Mouse (Mus musculus) neural tube, embryonic 14.5 days (tissue): ENCODE results near the gene Ret. TPM values are rescaled to one million over a fixed set of nuclear protein-coding genes. Genes with fewer than 3 reads are reported as not detected.

Experiments
- ATAC-seq: fragments of 200-750 bp; cut with Nextera tagmentation; 2 replicates; pipeline ENCODE4 v1.8.0; 2017; ENCODE audit warnings: low read depth, mild to moderate bottlenecking, moderate TSS enrichment, moderate library complexity
- H3K27ac ChIP-seq: fragments of 300-500 bp; sonication (generic); 2 replicates; pipeline ENCODE4 v1.5.1; 2014; ENCODE audit warnings: low read depth, mild to moderate bottlenecking, control low read depth, low read length, moderate library complexity, mixed read lengths
- H3K27me3 ChIP-seq: fragments of 300-500 bp; sonication (generic); 2 replicates; pipeline ENCODE4 v1.6.1; 2014; ENCODE audit warnings: low read length; ENCODE audit not compliant: control insufficient read depth, insufficient read depth
- H3K36me3 ChIP-seq: fragments of 300-500 bp; sonication (generic); 2 replicates; pipeline ENCODE4 v1.6.1; 2014; ENCODE audit warnings: low read length, mixed read lengths; ENCODE audit not compliant: control insufficient read depth, insufficient read depth
- H3K4me1 ChIP-seq: fragments of 300-500 bp; sonication (generic); 2 replicates; pipeline ENCODE4 v1.6.1; 2014; ENCODE audit warnings: low read length; ENCODE audit not compliant: control insufficient read depth, insufficient read depth
- H3K4me2 ChIP-seq: fragments of 300-500 bp; sonication (generic); 2 replicates; pipeline ENCODE4 v1.6.1; 2014; ENCODE audit warnings: mild to moderate bottlenecking, low read depth, low read length, control low read depth
- H3K4me3 ChIP-seq: fragments of 300-500 bp; sonication (generic); 2 replicates; pipeline ENCODE4 v1.5.1; 2014; ENCODE audit warnings: low read depth, low read length, control low read depth, mixed read lengths
- H3K9ac ChIP-seq: fragments of 300-500 bp; sonication (generic); replicated peaks from 2 replicates; pipeline ENCODE4 v1.6.1; 2014; ENCODE audit warnings: low read depth, mild to moderate bottlenecking, control low read depth, low read length, mixed read lengths
- H3K9me3 ChIP-seq: fragments of 300-500 bp; sonication (generic); 2 replicates; pipeline ENCODE4 v1.6.1; 2016; ENCODE audit warnings: low read length; ENCODE audit not compliant: control insufficient read depth
- WGBS: fragments of 180-500 bp; shearing (Covaris S2); extraction: QIAGEN DNeasy Blood & Tissue Kit; methylation state at CpG from one replicate; pipeline ENCODE4 v1.1.7; 2014; 5-methylcytosine and 5-hydroxymethylcytosine counted together
- polyA plus RNA-seq: library from polyadenylated mRNA; unstranded; fragments of >200 nt; fragmentation: Nextera tagmentation; extraction: Ambion mirVana; gene quantifications from 2 replicates; pipeline ENCODE4 v1.2.1, GENCODE M21; 2014

The Ret gene
- polyA plus RNA-seq, 1 experiment from 2014 or later, result 22.5 TPM

DNA sequence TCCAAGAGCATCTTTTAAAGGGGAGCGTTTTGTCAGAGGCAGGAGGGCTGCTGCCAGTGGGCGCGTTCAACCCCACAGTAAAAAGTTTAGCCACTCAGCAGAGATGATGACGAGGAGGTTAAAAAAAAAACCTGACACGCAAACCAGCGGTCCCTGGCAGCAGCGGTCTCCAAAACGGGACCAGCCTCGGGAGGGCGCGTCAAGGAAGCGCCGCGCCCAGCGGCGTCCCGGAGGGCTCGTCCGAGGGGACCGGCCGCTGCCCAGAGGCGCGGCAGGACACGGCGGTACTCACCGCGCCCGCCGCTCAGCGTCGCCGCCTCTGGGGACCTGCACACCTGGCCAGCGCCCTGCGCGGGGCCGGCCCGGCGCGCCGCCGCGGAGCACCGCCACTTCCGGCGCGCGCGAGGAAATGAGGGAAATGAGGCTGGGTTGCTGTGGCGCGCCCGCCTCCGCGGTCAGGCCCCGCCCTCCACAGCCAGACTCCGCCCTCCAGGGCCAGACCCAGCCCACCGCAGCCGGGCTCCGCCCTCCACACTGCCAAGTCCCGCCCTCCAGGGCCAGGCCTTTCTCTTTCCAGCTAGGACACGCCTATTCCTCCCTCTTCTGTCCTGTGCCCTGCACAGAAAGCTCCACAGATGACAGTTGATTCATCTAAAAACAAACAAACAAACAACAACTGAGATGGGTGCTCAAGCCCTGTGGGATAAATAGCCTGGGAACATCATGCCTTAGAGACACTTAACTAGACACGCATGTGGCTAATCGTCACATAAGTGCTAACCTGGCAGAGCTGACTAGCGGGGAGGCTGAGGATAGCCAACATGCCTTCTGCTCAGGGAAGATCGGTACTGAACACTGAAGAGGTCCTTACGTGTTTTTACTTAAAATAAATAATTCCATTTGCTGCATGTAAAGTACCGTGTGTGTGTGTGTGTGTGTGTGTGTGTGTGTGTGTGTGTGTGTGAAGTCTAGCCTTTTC lies 58.5 kb downstream of the Ret start, which contains the start of gene Csgalnact2:
TSS of gene Csgalnact2 (minus strand) at position 410 of the 979 bp plus-strand sequence.
- peak within 1 kb of the TSS; percentile 68; the same call in 1 of the 2 replicates for H3K27ac ChIP-seq
- H3K4me1 ChIP-seq, result no peaks in the 10 kb centered on the region
- H3K27me3 ChIP-seq, result no peaks in the 10 kb centered on the region
- H3K9ac ChIP-seq, result peak within 1 kb of the TSS; percentile 65
- no peaks in the 10 kb centered on the region for H3K36me3 ChIP-seq
- peak; percentile 99 for ATAC-seq
- H3K4me3 ChIP-seq, result peak within 1 kb of the TSS; percentile 69
- H3K9me3 ChIP-seq, result no peaks in the 10 kb centered on the region
- H3K4me2 ChIP-seq, result peak within 1 kb of the TSS; percentile 59
- 7% methylated on average over 56 of the region's 66 CpGs for WGBS

DNA sequence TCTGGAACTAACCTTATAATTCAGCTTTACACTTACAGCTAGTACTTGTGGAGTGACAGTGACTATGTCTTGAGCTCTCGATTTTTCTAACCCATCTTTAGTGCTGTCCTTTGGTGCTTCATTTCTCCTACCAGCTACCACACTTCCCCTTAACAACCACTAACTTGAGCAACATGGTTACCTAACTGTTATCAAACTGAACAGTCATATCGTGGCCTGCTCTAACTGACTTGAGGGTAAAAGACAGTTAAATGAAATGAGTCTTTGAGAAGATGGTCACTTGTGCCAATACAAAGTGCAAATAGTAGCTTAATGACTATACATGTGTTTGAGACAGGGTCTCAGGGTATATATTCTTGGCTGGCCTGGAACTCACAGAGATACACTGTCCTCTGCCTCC lies 60.4 kb downstream of the Ret start:
- Histone ChIP-seq H3K4me3 (no peak overlapping the region), H3K9me3 (no peaks in the 10 kb centered on the region), H3K4me2 (no peak overlapping the region), H3K27me3 (no peaks in the 10 kb centered on the region), H3K27ac (no peak overlapping the region), H3K36me3 (no peaks in the 10 kb centered on the region), H3K9ac (no peak overlapping the region), H3K4me1 (no peaks in the 10 kb centered on the region)
- no peak for ATAC-seq
- 88% methylated on average over 2 of the region's 2 CpGs for WGBS

DNA sequence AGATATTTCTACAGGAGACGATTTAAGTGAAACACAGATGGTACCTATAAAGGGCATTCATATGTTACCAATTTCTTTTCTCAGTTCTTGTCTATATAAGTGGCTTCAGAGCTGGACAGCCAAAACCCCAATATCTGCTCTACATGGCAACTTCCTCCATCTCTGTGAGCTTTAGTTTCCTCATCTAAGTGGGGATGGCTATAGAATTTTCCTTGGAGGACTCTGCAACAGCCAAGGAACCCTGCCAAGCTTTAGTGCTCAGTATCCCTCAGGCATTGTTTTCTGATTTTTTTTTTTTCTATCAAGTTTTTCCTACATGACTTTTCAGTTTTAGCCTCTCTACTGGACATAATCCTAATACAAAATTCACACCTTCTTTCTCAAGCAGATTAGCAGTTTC lies 63.1 kb downstream of the Ret start:
- Histone ChIP-seq H3K4me1 (no peaks in the 10 kb centered on the region), H3K36me3 (no peaks in the 10 kb centered on the region), H3K9me3 (no peaks in the 10 kb centered on the region), H3K4me3 (no peak overlapping the region), H3K9ac (no peak overlapping the region), H3K27me3 (no peaks in the 10 kb centered on the region), H3K27ac (no peak overlapping the region), H3K4me2 (no peak overlapping the region)
- ATAC-seq, result no peak
- 94% methylated on average over 1 of the region's 1 CpGs for WGBS

DNA sequence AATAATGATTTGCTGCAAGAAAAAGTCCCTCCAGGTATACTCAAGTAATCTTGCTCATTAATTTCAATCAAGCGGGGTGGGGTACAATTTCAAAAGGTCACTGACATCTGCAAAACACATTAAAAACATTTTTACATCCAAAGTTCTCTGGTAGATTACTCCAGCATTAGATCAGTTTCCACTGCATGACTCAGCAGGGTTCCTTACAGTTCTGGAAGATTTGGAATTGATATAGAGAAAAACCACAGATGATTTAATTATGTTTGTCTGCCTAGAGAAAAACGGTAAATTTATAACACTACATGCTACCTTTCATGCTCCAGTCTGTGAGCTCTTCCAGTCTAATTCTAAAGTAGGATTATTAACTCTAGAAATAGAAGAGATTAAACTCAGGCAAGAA lies 67.5 kb downstream of the Ret start:
- no peaks in the 10 kb centered on the region for H3K9me3 ChIP-seq
- ATAC-seq, result no peak
- WGBS, result 85% methylated on average over 2 of the region's 2 CpGs
- no peaks in the 10 kb centered on the region for H3K27me3 ChIP-seq
- H3K4me2 ChIP-seq, result no peak overlapping the region
- H3K27ac ChIP-seq, result no peak overlapping the region
- no peaks in the 10 kb centered on the region for H3K4me1 ChIP-seq
- no peak overlapping the region for H3K9ac ChIP-seq
- no peaks in the 10 kb centered on the region for H3K36me3 ChIP-seq
- H3K4me3 ChIP-seq, result no peak overlapping the region

DNA sequence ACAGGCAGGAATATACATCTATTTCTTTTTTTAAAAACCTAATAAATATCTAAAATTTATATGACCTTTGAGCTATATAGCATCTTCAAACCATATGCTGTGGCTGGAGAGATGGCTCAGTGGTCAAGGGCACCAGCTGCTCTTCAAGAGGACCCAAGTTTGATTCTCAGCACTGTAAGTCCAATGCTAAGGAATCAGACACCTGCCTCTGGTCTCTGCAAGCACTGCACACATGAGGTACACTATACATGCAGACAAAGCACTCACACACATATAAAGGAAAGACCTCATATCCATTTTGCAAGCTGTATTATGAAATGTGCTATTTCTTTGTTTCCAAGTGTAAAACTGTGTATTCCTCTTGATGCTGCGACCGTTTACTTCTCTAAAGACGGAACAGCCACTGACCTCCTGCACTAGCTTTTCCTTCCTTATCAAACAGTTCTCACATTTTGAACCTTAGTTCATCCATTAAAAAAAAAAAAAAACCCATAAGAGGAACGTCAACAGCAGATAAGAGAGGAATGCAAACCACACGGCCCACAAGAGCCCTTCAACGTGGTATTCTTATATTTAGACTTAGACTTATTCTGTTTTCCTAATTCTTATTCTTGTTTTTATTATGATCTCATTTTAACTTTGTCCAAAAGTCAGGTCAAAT lies 69.6 kb downstream of the Ret start:
- WGBS, result 90% methylated on average over 6 of the region's 6 CpGs
- H3K27me3 ChIP-seq, result no peaks in the 10 kb centered on the region
- ATAC-seq, result no peak
- H3K4me2 ChIP-seq, result no peak overlapping the region
- no peak overlapping the region for H3K4me3 ChIP-seq
- H3K27ac ChIP-seq, result no peak overlapping the region
- no peaks in the 10 kb centered on the region for H3K4me1 ChIP-seq
- H3K36me3 ChIP-seq, result peaks cover 6% of the 10 kb centered on the region; the same call in 1 of the 2 replicates
- no peak overlapping the region for H3K9ac ChIP-seq
- H3K9me3 ChIP-seq, result no peaks in the 10 kb centered on the region

DNA sequence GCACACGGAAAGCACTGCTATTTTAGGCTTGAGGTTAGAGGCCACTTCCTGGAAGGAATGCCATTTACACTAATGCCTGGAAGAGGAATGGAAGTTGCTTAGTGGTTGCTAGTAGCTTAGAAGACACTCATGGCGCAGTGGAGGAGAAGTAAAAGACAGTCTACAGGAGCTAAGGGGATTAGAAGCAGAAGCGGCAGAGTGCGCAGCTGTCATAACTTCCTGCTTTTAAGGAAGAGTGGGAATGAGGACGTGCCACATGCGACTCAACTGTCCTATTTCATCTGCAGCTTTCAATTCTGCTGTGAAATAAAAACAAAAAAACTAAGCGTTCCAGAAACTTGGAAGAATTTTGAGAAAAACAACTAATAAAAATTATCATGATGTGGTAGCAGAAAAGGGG lies 70.3 kb downstream of the Ret start:
- H3K36me3 ChIP-seq, result peaks cover 12% of the 10 kb centered on the region
- H3K4me2 ChIP-seq, result no peak overlapping the region
- H3K4me1 ChIP-seq, result no peaks in the 10 kb centered on the region
- H3K9me3 ChIP-seq, result no peaks in the 10 kb centered on the region
- no peak for ATAC-seq
- H3K9ac ChIP-seq, result no peak overlapping the region
- WGBS, result 85% methylated on average over 7 of the region's 7 CpGs
- H3K4me3 ChIP-seq, result no peak overlapping the region
- H3K27ac ChIP-seq, result no peak overlapping the region
- no peaks in the 10 kb centered on the region for H3K27me3 ChIP-seq

DNA sequence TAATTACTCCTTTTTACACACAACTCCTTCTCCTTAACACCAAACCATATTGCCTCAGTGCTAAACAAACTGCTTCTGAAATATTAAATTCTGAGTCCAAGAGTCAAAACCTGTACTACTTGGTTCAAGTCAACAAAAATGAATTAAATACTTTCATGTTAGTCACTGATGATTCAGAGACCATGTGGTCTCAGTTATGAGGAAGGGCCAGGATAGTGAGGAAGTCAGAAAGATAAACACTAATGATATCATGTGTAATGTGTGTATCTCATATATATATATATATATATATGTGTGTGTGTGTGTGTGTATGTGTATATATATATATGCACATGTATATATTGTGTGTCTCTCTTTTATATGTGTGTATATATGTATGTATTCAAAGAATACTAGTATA lies 70.9 kb downstream of the Ret start:
- no peak for ATAC-seq
- Histone ChIP-seq H3K27ac (no peak overlapping the region), H3K27me3 (no peaks in the 10 kb centered on the region), H3K9me3 (no peaks in the 10 kb centered on the region), H3K4me2 (no peak overlapping the region), H3K36me3 (peaks cover 13% of the 10 kb centered on the region), H3K9ac (no peak overlapping the region), H3K4me1 (no peaks in the 10 kb centered on the region), H3K4me3 (no peak overlapping the region)

DNA sequence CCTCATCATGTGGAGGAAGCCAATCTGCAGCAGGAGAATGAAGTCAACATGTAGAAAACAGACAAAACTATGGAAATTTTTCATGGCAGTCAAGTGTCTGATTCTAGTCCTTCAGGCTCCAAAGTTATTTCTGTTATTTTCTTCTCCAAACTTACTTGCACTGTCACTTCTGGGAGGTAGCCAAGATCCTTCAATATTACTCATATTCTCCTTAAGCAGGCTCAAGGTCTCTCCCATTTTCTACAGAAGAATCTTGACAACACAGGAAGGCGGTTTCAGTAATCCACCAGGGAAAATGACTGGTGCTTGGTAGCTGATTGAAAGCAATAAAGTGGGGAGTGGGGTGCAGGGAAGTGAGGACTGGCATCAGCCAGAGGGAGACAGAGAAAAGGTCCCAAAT lies 74.8 kb downstream of the Ret start:
- Histone ChIP-seq H3K36me3 (peaks cover 13% of the 10 kb centered on the region), H3K27me3 (no peaks in the 10 kb centered on the region), H3K9ac (no peak overlapping the region), H3K9me3 (no peaks in the 10 kb centered on the region), H3K27ac (no peak overlapping the region), H3K4me1 (no peaks in the 10 kb centered on the region), H3K4me3 (no peak overlapping the region), H3K4me2 (no peak overlapping the region)
- no peak for ATAC-seq
- 88% methylated on average over 1 of the region's 1 CpGs for WGBS

DNA sequence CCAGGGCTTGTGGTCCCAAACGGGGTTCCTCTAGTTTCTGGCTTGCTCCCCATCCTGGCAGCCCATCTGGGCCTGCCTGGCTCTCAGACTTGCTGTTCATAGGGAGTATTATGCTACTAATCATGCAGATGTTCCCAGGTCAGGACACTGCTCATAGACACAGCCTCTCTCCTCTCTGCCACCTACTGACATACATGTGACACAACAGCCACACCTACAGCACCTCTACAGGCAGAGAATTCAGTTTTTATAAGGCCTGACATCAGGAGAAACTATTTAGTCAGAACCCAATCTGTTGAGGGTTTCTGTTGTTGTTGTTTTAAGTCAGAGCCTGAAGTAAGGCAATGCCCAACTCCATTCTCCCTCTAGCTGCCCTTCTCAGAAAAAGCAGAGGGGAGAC lies 85.7 kb downstream of the Ret start:
- 65% methylated on average over 1 of the region's 1 CpGs for WGBS

More for the DNA sequence above, 85.7 kb downstream of the Ret start:
- Histone ChIP-seq H3K27ac (no peak overlapping the region), H3K9me3 (no peaks in the 10 kb centered on the region), H3K27me3 (no peaks in the 10 kb centered on the region), H3K4me3 (no peak overlapping the region), H3K4me1 (no peaks in the 10 kb centered on the region), H3K36me3 (0 out of 2 replicates have a peak, but pooled peaks cover 12% of the 10 kb centered on the region), H3K4me2 (no peak overlapping the region), H3K9ac (no peak overlapping the region)
- no peak for ATAC-seq
